Mouse (Mus musculus) heart, adult 2 months (tissue): ENCODE data around the gene Cdh18. TPM values are rescaled to one million over a fixed set of nuclear protein-coding genes. Genes with fewer than 3 reads are reported as not detected.
"Not testable (repeated sequence)": the region's sequence is repeated elsewhere in the genome, so short reads cannot be mapped to it uniquely, and the experiment has no call there.

Experiments used
- DNase-seq, 2 experiments: peaks; one replicate each; pipeline ENCODE4 v3.0.0; 2021
- H3K27ac ChIP-seq: fragments of 200-600 bp; 2 replicates; pipeline ENCODE4 v1.8.1; 2022
- H3K27me3 ChIP-seq: fragments of 200-500 bp; 2 replicates; pipeline ENCODE4 v1.6.1; 2012; ENCODE audit warnings: mild to moderate bottlenecking, low read length, inconsistent platforms, mixed read lengths; ENCODE audit not compliant: control insufficient read depth, insufficient read depth
- H3K36me3 ChIP-seq: fragments of 200-500 bp; 2 replicates; pipeline ENCODE4 v1.6.1; 2012; ENCODE audit warnings: low read length, inconsistent platforms; ENCODE audit not compliant: control insufficient read depth, insufficient read depth
- H3K4me1 ChIP-seq: fragments of 200-500 bp; 2 replicates; pipeline ENCODE4 v1.6.1; 2011; ENCODE audit warnings: low read length; ENCODE audit not compliant: control insufficient read depth, insufficient read depth
- H3K4me3 ChIP-seq: fragments of 200-600 bp; 2 replicates; pipeline ENCODE4 v1.8.1; 2022
- H3K79me2 ChIP-seq: fragments of 200-500 bp; replicated peaks from 2 replicates; pipeline ENCODE4 v1.6.1; 2012; ENCODE audit warnings: mild to moderate bottlenecking, inconsistent platforms, low read length, moderate library complexity, mixed read lengths; ENCODE audit not compliant: control insufficient read depth, insufficient read depth
- H3K9ac ChIP-seq: fragments of 200-500 bp; 2 replicates; pipeline ENCODE4 v1.6.1; 2012; ENCODE audit warnings: low read depth, mild to moderate bottlenecking, control low read depth, inconsistent platforms, low read length, mixed read lengths
- CTCF ChIP-seq: fragments of 200-600 bp; IDR thresholded peaks from 2 replicates; pipeline ENCODE4 v1.8.1; 2022; ENCODE audit warnings: antibody characterized with exemption, mild to moderate bottlenecking, moderate library complexity
- EP300 ChIP-seq: fragments of 200-500 bp; IDR thresholded peaks from 2 replicates; pipeline ENCODE4 v1.6.1; 2011; ENCODE audit warnings: low read depth, low read length, control low read depth; ENCODE audit not compliant: insufficient read depth
- POLR2A ChIP-seq: fragments of 200-500 bp; IDR thresholded peaks from 2 replicates; pipeline ENCODE4 v1.6.1; 2011; ENCODE audit warnings: mild to moderate bottlenecking, low read depth, low read length, control low read depth; ENCODE audit not compliant: insufficient read depth
- WGBS: fragments of 180-500 bp; shearing (Covaris S2); methylation state at CpG from one replicate; pipeline ENCODE4 v1.1.7; 2018; 5-methylcytosine and 5-hydroxymethylcytosine counted together
- intact Hi-C: fragments of 180-260 bp; cut with DNase I; formaldehyde crosslinking; loops from one replicate; pipeline ENCODE4 v1.15.1; 2025
- polyA plus RNA-seq: library from polyadenylated mRNA; depleted of rRNA; stranded (reverse); fragments of >200 nt; gene quantifications from 2 replicates; pipeline ENCODE4 v1.2.3, GENCODE M21; 2012
- total RNA-seq, 2 experiments: library from RNA; stranded (reverse); gene quantifications; 2 replicates each; pipeline ENCODE4 v1.2.3; 2021

The Cdh18 gene
- total and polyA plus RNA-seq, 3 experiments, result 0.04 TPM; not detected in 2

DNA sequence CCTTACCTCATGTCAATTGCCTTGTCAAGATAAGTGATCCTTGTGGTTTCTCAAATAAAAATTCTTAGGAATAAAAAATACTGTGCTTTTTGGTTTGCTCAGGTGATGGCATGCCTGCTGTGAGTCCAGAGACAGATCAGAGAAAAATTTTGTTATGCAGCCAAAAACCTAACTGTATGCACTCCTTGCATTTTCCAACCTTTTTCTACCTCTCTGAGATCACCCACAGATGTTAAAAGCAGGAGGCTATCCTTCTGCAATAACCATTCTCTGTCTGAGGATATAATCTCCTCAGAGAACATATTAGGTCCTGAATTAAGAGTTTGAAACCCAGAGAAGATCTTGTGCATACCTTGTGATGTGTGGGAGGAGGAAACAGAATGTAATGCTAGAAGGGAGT, 488.7 kb downstream of the Cdh18 start:
- intact Hi-C loops, result no loop called here
- no peak overlapping the region for H3K9ac ChIP-seq
- H3K27me3 ChIP-seq, result no peaks in the 10 kb centered on the region
- H3K4me1 ChIP-seq, result no peaks in the 10 kb centered on the region
- no peak for DNase-seq
- H3K36me3 ChIP-seq, result no peaks in the 10 kb centered on the region
- H3K27ac ChIP-seq, result no peak overlapping the region
- no peak overlapping the region for H3K4me3 ChIP-seq
- no peaks in the 10 kb centered on the region for H3K79me2 ChIP-seq
- TF ChIP-seq EP300 (no peak), CTCF (no peak), POLR2A (no peak)

DNA sequence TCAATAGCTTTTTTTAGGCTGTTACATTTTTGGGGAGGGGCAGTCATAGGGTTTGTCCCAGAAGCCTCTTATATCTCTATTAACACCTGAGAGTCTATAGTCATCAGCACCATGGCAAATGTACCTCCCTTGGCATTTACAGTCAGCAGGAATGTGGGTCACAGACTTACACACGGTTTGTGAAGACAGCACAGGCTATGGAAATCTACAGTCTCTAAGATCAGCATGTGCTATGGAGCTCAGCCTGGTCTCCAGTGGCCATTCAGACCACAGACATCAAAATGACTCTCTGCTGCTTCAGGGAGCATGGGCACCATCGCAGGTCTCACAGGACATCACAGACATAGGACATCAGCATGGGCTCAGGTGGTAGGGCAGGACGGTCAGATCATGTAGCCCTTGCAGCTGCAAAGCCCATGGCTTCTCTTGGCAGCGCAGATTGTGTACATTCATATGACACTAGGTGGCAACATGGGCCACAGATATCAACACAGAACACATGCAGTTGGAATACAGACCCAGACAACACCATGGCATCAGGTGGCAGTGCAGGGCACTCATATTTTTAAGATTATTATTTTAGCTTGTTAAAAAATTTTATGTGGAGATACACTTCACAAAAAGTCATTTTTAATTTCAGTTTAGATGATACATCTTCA, 497.4 kb downstream of the Cdh18 start:
- no peak overlapping the region for H3K9ac ChIP-seq
- no peaks in the 10 kb centered on the region for H3K27me3 ChIP-seq
- TF ChIP-seq CTCF (no peak), POLR2A (no peak), EP300 (no peak)
- no peak for DNase-seq
- 64% methylated on average over 4 of the region's 4 CpGs for WGBS
- H3K79me2 ChIP-seq, result no peaks in the 10 kb centered on the region
- intact Hi-C loops, result no loop called here
- H3K4me3 ChIP-seq, result no peak overlapping the region
- H3K4me1 ChIP-seq, result no peaks in the 10 kb centered on the region
- H3K36me3 ChIP-seq, result no peaks in the 10 kb centered on the region
- no peak overlapping the region for H3K27ac ChIP-seq

DNA sequence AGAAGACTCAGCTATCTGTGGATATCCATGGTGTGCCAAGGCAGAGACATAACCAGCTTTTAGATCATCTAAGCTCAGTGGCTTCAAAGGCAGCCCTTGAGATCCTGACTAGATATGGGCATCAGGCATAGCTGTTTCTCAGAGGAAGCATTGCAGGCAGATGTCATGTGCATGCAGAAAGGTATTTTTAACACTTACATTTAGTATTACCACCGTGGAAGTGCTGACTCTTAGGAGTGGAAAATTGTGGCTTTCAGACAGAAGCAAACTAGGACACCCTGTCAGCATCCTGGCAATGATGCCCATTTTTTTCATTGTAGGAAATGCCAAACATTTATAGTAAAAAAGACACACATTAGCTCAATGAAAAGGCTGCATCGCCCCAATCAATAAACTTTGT, 503.2 kb downstream of the Cdh18 start:
- no peak for TF ChIP-seq CTCF
- TF ChIP-seq EP300, result no peak
- no peak for TF ChIP-seq POLR2A
- Histone ChIP-seq H3K4me3 (no peak overlapping the region), H3K27me3 (no peaks in the 10 kb centered on the region), H3K79me2 (no peaks in the 10 kb centered on the region), H3K36me3 (no peaks in the 10 kb centered on the region), H3K4me1 (no peaks in the 10 kb centered on the region), H3K27ac (no peak overlapping the region), H3K9ac (no peak overlapping the region)
- DNase-seq, result no peak
- intact Hi-C loops, result no loop called here
- 62% methylated on average over 2 of the region's 2 CpGs for WGBS

DNA sequence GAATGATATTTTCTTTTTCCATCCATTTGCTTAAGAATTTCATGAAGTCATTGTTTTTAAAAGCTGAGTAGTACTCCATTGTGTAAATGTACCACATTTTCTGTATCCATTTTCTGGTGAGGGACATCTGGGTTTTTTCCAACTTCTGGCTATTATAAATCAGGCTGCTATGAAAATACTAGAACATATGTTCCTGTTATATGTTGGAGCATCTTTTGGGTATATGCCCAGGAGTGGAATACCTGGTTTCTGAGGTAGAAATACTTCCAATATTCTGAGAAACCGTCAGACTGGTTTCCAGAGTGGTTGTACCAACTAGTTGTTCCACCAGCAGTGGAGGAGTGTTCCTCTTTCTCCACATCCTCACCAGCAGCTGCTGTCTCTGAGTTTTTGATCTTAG, 536.5 kb downstream of the Cdh18 start:
- intact Hi-C loops, H3K27ac ChIP-seq, DNase-seq, H3K27me3 ChIP-seq, H3K36me3 ChIP-seq, H3K9ac ChIP-seq, H3K4me1 ChIP-seq, H3K4me3 ChIP-seq, H3K79me2 ChIP-seq: not testable (repeated sequence)
- 54% methylated on average over 1 of the region's 1 CpGs for WGBS

DNA sequence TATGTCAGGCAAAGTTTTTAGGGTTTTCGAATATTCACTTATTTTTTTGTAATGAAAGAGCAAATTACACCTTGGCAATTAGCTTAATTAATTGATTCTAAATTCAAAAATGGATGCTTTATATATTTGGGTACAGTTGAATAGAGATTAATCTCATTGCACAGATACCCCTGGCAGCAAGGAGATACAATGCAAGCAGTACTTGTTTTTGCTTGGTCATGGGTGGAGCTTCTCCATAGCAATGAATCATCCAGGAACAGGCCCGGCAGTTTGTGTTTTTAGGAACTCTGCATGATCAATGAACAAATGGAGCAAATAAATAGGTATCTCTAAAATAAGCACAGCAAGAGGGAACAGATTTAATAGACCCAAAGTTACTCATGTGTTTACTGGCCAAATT, 538.7 kb downstream of the Cdh18 start:
- Histone ChIP-seq H3K9ac (no peak overlapping the region), H3K36me3 (no peaks in the 10 kb centered on the region), H3K27ac (no peak overlapping the region), H3K79me2 (no peaks in the 10 kb centered on the region), H3K27me3 (no peaks in the 10 kb centered on the region), H3K4me1 (no peaks in the 10 kb centered on the region), H3K4me3 (no peak overlapping the region)
- no peak for DNase-seq
- intact Hi-C loops, result no loop called here
- TF ChIP-seq EP300, result no peak
- TF ChIP-seq POLR2A, result no peak
- no peak for TF ChIP-seq CTCF
- 70% methylated on average over 2 of the region's 2 CpGs for WGBS

DNA sequence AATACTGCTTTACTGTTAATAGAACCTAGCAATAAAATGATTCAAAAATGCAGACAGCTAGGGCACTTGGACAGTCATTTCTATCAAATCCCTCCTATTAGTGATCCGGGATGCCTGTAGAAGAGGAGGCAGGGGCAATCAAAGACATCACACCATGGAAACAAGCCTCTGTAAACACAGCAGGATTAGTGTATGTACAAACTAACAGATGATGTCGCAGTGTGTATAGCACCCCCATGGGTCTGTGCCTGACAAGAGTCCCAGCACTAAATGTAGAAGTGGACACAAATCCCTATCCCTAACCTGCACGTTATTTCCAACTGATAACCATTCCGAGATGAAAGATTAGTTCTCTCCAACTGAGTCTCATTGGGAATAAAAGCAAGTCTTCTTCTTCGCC, 547.8 kb downstream of the Cdh18 start:
- no peaks in the 10 kb centered on the region for H3K27me3 ChIP-seq
- no peak overlapping the region for H3K27ac ChIP-seq
- TF ChIP-seq EP300, result no peak
- TF ChIP-seq CTCF, result no peak
- no peak for TF ChIP-seq POLR2A
- intact Hi-C loops, result no loop called here
- H3K9ac ChIP-seq, result no peak overlapping the region
- no peak for DNase-seq
- no peaks in the 10 kb centered on the region for H3K36me3 ChIP-seq
- H3K4me1 ChIP-seq, result no peaks in the 10 kb centered on the region
- no peak overlapping the region for H3K4me3 ChIP-seq
- no peaks in the 10 kb centered on the region for H3K79me2 ChIP-seq
- 78% methylated on average over 5 of the region's 5 CpGs for WGBS
